Mouse (Mus musculus): Measurements from ENCODE around the gene Ciart. TPM values are rescaled to one million over a fixed set of nuclear protein-coding genes. Genes with fewer than 3 reads are reported as not detected.
A peak's percentile ranks its signal among the peaks of the same experiment; 100 is the strongest.
"Not testable (repeated sequence)": the region's sequence is repeated elsewhere in the genome, so short reads cannot be mapped to it uniquely, and the experiment has no call there.

The Ciart gene
- polyA plus RNA-seq, 1 experiment from 2014 or later = 2.7 TPM

DNA sequence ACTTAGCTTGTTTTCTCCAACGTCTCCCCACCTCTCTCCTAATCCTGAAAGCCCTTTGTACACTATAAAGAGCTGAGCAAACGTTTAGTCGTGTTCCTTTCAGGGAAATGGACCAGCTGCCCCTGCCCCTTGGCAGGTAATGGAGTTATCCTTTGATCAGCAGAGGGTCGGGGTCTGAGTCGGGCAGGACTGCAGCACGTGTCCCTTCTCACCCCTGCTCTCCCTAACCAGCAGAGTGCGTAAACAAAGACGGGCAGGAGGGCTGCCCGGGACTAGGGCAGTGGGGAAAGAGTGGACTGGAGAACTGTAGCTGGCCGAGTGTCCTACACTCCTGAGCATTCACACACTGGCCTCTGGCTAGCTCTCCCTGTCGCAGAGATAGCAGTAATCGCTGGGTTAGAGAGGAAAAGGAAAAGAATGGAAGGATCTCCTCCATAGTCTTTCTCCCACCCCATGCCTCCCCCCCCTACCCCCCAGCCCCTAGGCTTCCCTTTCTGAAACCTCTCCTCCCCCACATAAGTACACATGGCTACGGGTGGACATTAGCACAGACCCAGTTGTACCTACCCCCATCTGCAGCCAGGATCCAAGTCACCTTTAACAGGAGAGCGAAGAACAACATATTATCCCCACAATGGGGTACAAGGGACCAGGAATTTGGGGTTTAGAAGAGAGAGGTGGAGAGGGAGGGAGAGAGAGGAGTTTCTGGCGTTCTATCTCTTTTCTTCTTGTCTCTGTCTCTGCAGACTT, 21.9 kb upstream of the Ciart start:
- H3K9ac ChIP-seq = peak overlapping the region; percentile 38; the same call in 1 of the 2 replicates
- no peak for DNase-seq (ENCODE audit: low spot score)

DNA sequence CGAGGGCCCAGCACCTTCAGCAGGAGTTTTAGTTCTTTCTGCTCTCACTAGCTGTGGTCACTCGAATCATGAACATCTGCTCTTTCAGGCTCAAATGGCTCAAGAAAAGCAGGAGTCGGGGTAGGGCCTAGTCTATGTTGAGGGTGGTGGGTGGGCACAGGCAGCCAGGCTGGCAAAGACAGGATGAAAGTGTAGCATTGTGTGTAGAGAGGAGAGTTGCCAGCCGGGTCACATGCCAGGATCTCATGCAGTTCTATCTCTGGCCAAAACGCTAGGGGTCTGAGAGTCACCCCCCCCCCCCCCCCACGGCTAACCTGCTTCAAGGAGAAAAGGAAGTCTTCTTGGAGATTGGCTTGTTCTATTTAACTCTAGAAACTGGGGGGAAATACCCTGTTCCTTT, 20.6 kb upstream of the Ciart start:
- Histone ChIP-seq H3K9me3 (ENCODE audit: control insufficient read depth, low read length) (no peaks in the 10 kb centered on the region), H3K4me3 (replicated peaks; ENCODE audit: low read length) (no peak overlapping the region), H3K27me3 (ENCODE audit: control insufficient read depth, insufficient read depth, low read length) (peaks cover 20% of the 10 kb centered on the region; the same call in 1 of the 2 replicates), H3K36me3 (replicated peaks; ENCODE audit: control insufficient read depth, insufficient read depth) (no peaks in the 10 kb centered on the region; the same call in 1 of the 2 replicates), H3K4me2 (replicated peaks) (no peak overlapping the region), H3K4me1 (replicated peaks; ENCODE audit: control insufficient read depth, insufficient read depth, low read length) (peaks cover 21% of the 10 kb centered on the region), H3K9ac (no peak overlapping the region), H3K27ac (no peak overlapping the region)
- ATAC-seq (ENCODE audit: low FRiP score) (no peak), DNase-seq (ENCODE audit: low spot score) (no peak)
- 39% methylated on average over 5 of the region's 6 CpGs for WGBS

More for the DNA sequence above, 21.9 kb upstream of the Ciart start:
- H3K4me3 ChIP-seq (replicated peaks; ENCODE audit: low read length) = peak overlapping the region; percentile 27
- peaks cover 20% of the 10 kb centered on the region; the same call in 1 of the 2 replicates for H3K27me3 ChIP-seq (ENCODE audit: control insufficient read depth, insufficient read depth, low read length)
- peak overlapping the region; percentile 62 for H3K4me2 ChIP-seq (replicated peaks)
- H3K27ac ChIP-seq = no peak overlapping the region
- peaks cover 21% of the 10 kb centered on the region for H3K4me1 ChIP-seq (replicated peaks; ENCODE audit: control insufficient read depth, insufficient read depth, low read length)
- under 1% methylated on average over 15 of the region's 15 CpGs for WGBS
- no peak for ATAC-seq (ENCODE audit: low FRiP score)
- H3K9me3 ChIP-seq (ENCODE audit: control insufficient read depth, low read length) = no peaks in the 10 kb centered on the region
- H3K36me3 ChIP-seq (replicated peaks; ENCODE audit: control insufficient read depth, insufficient read depth) = no peaks in the 10 kb centered on the region

DNA sequence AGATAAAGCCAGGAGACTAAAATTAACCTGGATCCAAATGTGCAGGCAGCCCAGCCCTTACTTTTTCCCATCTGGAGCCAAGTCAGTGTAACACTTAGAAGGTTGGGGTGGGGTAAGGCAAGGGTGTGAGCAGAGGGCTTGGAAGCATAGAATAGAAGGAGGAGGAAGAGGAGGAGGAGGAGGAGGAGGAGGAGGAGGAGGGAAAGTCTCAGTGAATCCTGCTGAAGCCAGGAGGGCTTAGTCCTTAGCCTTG, 20.2 kb upstream of the Ciart start:
- Histone ChIP-seq H3K27ac (no peak overlapping the region), H3K27me3 (ENCODE audit: control insufficient read depth, insufficient read depth, low read length) (peaks cover 16% of the 10 kb centered on the region; the same call in 1 of the 2 replicates), H3K9ac (no peak overlapping the region), H3K4me2 (replicated peaks) (no peak overlapping the region), H3K4me3 (replicated peaks; ENCODE audit: low read length) (no peak overlapping the region), H3K9me3 (ENCODE audit: control insufficient read depth, low read length) (no peaks in the 10 kb centered on the region), H3K4me1 (replicated peaks; ENCODE audit: control insufficient read depth, insufficient read depth, low read length) (peaks cover 21% of the 10 kb centered on the region), H3K36me3 (replicated peaks; ENCODE audit: control insufficient read depth, insufficient read depth) (no peaks in the 10 kb centered on the region; the same call in 1 of the 2 replicates)
- no peak for DNase-seq (ENCODE audit: low spot score)
- ATAC-seq (ENCODE audit: low FRiP score) = no peak

- DNase-seq (ENCODE audit: low spot score) = no peak
- H3K4me1 ChIP-seq (replicated peaks; ENCODE audit: control insufficient read depth, insufficient read depth, low read length) = peaks cover 21% of the 10 kb centered on the region
- H3K4me3 ChIP-seq (replicated peaks; ENCODE audit: low read length) = no peak overlapping the region
- no peaks in the 10 kb centered on the region for H3K9me3 ChIP-seq (ENCODE audit: control insufficient read depth, low read length)
- H3K4me2 ChIP-seq (replicated peaks) = no peak overlapping the region
- no peak for ATAC-seq (ENCODE audit: low FRiP score)
- no peak overlapping the region for H3K27ac ChIP-seq
- no peak overlapping the region for H3K9ac ChIP-seq
- 76% methylated on average over 9 of the region's 9 CpGs for WGBS
- H3K36me3 ChIP-seq (replicated peaks; ENCODE audit: control insufficient read depth, insufficient read depth) = no peaks in the 10 kb centered on the region; the same call in 1 of the 2 replicates
- peaks cover 14% of the 10 kb centered on the region; the same call in 1 of the 2 replicates for H3K27me3 ChIP-seq (ENCODE audit: control insufficient read depth, insufficient read depth, low read length)
Observed at GRCm38 (mm10) chr3:95901616-95902372, 19.7 kb upstream of the Ciart start.

- H3K27ac ChIP-seq = no peak overlapping the region
- no peak for DNase-seq (ENCODE audit: low spot score)
- H3K4me2 ChIP-seq (replicated peaks) = no peak overlapping the region
- H3K4me1 ChIP-seq (replicated peaks; ENCODE audit: control insufficient read depth, insufficient read depth, low read length) = peaks cover 10% of the 10 kb centered on the region
- H3K27me3 ChIP-seq (ENCODE audit: control insufficient read depth, insufficient read depth, low read length) = 0 out of 2 replicates have a peak, but pooled peaks cover 6% of the 10 kb centered on the region
- WGBS = 84% methylated on average over 13 of the region's 13 CpGs
- no peaks in the 10 kb centered on the region for H3K9me3 ChIP-seq (ENCODE audit: control insufficient read depth, low read length)
- H3K9ac ChIP-seq = no peak overlapping the region
- peaks cover 5% of the 10 kb centered on the region; the same call in 1 of the 2 replicates for H3K36me3 ChIP-seq (replicated peaks; ENCODE audit: control insufficient read depth, insufficient read depth)
- ATAC-seq (ENCODE audit: low FRiP score) = no peak
- no peak overlapping the region for H3K4me3 ChIP-seq (replicated peaks; ENCODE audit: low read length)
Observed at GRCm38 (mm10) chr3:95899800-95900524, 17.9 kb upstream of the Ciart start.

GRCm38 (mm10) chr3:95895501-95895900, 13.4 kb upstream of the Ciart start:
- H3K4me2 ChIP-seq (replicated peaks) = peak overlapping the region; percentile 93; the same call in 1 of the 2 replicates
- DNase-seq (ENCODE audit: low spot score); H3K4me1 ChIP-seq (replicated peaks; ENCODE audit: control insufficient read depth, insufficient read depth, low read length); ATAC-seq (ENCODE audit: low FRiP score); H3K9ac ChIP-seq; H3K27ac ChIP-seq; H3K9me3 ChIP-seq (ENCODE audit: control insufficient read depth, low read length); H3K27me3 ChIP-seq (ENCODE audit: control insufficient read depth, insufficient read depth, low read length); H3K4me3 ChIP-seq (replicated peaks; ENCODE audit: low read length); H3K36me3 ChIP-seq (replicated peaks; ENCODE audit: control insufficient read depth, insufficient read depth): not testable (repeated sequence)
- WGBS = 89% methylated on average over 7 of the region's 7 CpGs

DNA sequence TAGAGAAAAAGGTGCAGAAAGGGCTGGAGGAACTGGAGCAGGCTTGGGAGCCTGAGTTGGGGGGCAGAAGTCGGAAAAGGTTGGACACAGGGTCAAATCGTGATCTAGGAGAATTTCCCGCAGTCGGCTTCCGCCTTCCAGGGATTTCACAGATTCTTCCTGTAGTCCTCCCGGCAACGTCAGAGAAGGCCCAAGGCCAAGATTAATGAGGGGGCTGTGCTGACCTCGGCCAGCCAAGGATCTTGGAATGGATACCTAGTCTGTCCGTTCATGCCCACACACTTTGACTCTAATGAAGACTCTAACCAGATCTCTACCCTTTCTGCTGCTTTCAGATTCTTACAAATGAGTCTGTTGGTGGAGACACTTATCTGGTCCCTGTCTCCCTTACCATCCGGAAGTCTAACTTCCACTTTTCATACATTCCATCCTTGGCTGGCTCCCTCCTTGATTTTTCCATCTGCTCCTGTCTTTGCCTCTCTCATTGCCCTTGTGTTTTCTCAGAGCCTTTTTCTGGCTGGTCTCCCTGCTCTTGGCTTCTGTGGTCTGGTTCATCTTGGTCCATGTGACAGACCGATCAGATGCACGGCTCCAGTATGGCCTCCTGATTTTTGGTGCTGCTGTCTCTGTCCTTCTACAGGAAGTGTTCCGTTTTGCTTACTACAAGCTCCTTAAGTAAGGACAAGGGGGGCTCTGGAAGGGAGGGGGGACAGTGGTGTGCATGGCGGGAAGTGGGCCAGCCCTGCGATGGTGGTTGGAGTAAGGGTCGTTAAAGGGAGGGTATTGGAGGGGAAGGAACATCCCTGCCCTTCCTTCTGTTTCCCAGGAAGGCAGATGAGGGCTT, 12.5 kb upstream of the Ciart start:
- Histone ChIP-seq H3K4me3 (replicated peaks; ENCODE audit: low read length) (peak overlapping the region; percentile 73), H3K4me2 (replicated peaks) (peak overlapping the region; percentile 93), H3K27me3 (ENCODE audit: control insufficient read depth, insufficient read depth, low read length) (no peaks in the 10 kb centered on the region), H3K27ac (peak overlapping the region; percentile 71; the same call in 1 of the 2 replicates), H3K4me1 (replicated peaks; ENCODE audit: control insufficient read depth, insufficient read depth, low read length) (peaks cover 8% of the 10 kb centered on the region; the same call in 1 of the 2 replicates), H3K9me3 (ENCODE audit: control insufficient read depth, low read length) (no peaks in the 10 kb centered on the region), H3K36me3 (replicated peaks; ENCODE audit: control insufficient read depth, insufficient read depth) (peaks cover 5% of the 10 kb centered on the region; the same call in 1 of the 2 replicates), H3K9ac (peak overlapping the region; percentile 88)
- DNase-seq (ENCODE audit: low spot score) = no peak
- no peak for ATAC-seq (ENCODE audit: low FRiP score)
- WGBS = 16% methylated on average over 16 of the region's 16 CpGs

DNA sequence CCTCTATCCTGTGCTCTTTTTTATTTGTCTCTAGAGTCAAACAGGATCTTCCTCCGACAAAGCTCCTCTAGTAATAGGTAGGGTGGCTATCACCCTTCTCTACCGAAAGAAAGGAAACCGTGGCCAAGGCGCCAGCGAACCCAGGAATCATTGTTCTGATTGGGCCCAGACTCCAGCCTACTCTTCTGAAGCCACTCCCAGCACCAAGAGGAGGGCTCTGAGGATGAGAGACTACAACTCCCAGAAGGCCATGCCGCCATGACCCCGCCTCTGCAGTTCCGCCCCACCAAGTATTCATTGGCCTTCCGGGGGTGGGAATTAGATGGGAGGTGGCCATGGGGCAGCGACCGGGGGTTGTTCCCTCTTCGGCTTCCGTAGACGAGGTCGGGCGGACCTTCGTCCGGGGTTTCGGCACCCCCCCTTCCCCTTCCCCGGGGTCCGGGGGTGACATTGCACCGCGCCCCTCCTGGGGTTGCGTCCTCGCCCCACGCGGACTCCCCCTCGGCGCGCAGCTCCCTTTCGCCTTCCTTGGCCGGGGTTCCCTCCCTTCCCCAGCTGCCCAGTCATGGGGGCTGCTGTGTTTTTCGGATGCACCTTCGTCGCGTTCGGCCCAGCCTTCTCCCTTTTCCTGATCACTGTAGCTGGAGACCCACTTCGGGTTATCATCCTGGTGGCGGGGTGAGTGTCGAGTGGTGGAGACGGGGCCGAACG, 11.7 kb upstream of the Ciart start, which contains the start of gene Aph1a:
Aph1a (plus strand) TSS at position 364 of the 711 bp plus-strand sequence.
- not testable (repeated sequence) for H3K4me1 ChIP-seq (replicated peaks; ENCODE audit: control insufficient read depth, insufficient read depth, low read length); H3K9me3 ChIP-seq (ENCODE audit: control insufficient read depth, low read length); H3K27me3 ChIP-seq (ENCODE audit: control insufficient read depth, insufficient read depth, low read length); H3K36me3 ChIP-seq (replicated peaks; ENCODE audit: control insufficient read depth, insufficient read depth)
- DNase-seq (ENCODE audit: low spot score) = peak; percentile 92
- ATAC-seq (ENCODE audit: low FRiP score) = peak; percentile 98
- H3K27ac ChIP-seq = peak within 1 kb of the TSS; percentile 71
- H3K4me3 ChIP-seq (replicated peaks; ENCODE audit: low read length) = peak within 1 kb of the TSS; percentile 73
- peak within 1 kb of the TSS; percentile 88 for H3K9ac ChIP-seq
- peak within 1 kb of the TSS; percentile 93 for H3K4me2 ChIP-seq (replicated peaks)
- WGBS = under 1% methylated on average over 24 of the region's 43 CpGs

Measured in hindbrain, embryonic 14.5 days (tissue).